Mouse (Mus musculus) erythroid progenitor cell, adult 5-6 weeks (primary cell): ENCODE data around the gene Zfp618. TPM values are rescaled to one million over a fixed set of nuclear protein-coding genes. Genes with fewer than 3 reads are reported as not detected.

ENCODE experiments used
- ATAC-seq: replicated peaks from 2 replicates; pipeline ENCODE4 v1.8.0; 2016; ENCODE audit warnings: moderate number of reproducible peaks, mild to moderate bottlenecking, moderate TSS enrichment, inconsistent platforms; ENCODE audit not compliant: poor library complexity, low FRiP score, severe bottlenecking
- total RNA-seq, 2 experiments: library from RNA; stranded (forward) in 1 of 2; stranded (reverse) in 1 of 2; fragments of 150-400 nt in 1 of 2; fragments of 186-747, 209-891 nt in 1 of 2; gene quantifications; 2 replicates each; pipeline versions ENCODE4 v1.2.3 to v1.2.4; 2015 to 2017; ENCODE audit warnings: low replicate concordance in 2 of 2

The Zfp618 gene
- total RNA-seq, 2 experiments from 2014 or later, result not detected

GRCm38 (mm10) chr4:63124861-63125466 is 159.6 kb downstream of the Zfp618 start:
- ATAC-seq, result no peak

DNA sequence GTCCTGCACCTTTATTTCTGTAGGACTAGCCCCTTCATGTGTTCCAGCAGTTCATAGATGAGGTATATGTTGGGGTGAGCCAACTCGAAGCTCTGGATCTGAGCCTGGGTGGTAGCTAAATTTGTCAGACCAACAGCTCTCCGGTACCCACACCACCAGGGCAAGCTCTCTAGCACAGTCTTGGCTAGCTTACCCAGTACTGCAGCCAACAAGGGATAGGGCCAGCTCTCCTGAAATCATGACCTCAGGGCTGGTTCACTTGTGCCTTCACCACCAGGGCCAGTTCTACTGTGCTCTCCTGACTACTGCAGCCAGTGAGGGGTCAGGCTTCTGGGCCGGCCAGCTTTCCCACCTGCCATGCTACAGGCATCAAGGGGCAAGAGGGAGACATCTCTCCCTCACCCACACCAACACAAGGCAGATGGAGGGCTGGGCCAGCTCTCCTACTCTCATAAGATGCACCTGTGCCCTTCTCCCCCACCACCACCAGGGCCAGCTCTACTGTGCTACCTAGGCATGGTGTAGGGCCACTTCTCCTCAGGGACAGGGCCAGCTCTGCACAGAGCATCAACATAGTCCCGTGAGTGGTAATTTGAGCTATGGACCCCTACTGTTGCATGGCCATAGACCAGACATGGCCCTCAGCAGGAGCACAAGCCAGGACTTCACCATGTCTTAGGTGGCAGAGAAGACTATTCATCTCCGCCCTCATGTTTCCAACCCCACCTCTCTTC is 164.7 kb downstream of the Zfp618 start:
- no peak for ATAC-seq

- no peak for ATAC-seq
Measured at GRCm38 (mm10) chr4:63147268-63147667, 181.9 kb downstream of the Zfp618 start.

- ATAC-seq, result no peak
Measured at GRCm38 (mm10) chr4:63151127-63151526, 185.8 kb downstream of the Zfp618 start.

GRCm38 (mm10) chr4:63154028-63154427 is 188.7 kb downstream of the Zfp618 start:
- ATAC-seq, result no peak

DNA sequence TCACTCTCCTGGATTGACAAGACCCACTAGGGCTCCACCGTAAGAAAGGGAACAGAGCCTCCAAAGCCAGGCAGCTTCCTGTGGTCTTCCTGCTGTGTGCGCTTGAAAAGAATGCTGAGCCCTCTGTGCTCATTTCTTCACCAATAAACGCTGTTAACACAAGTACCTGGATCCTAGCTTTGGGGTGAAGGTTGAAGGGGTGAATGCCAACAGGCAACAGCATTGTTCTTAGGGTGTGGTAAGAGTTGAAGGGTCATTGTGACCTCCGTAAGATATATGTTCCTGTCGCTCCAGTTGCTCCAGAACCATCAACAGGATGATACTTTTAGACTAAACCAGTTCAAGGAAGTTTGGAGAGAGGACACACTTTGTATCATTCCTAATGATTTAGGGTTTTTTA is 189.3 kb downstream of the Zfp618 start, which contains the start of gene Ambp:
Gene Ambp (minus strand): TSS at position 101 of the 400 bp plus-strand sequence.
- ATAC-seq, result no peak

DNA sequence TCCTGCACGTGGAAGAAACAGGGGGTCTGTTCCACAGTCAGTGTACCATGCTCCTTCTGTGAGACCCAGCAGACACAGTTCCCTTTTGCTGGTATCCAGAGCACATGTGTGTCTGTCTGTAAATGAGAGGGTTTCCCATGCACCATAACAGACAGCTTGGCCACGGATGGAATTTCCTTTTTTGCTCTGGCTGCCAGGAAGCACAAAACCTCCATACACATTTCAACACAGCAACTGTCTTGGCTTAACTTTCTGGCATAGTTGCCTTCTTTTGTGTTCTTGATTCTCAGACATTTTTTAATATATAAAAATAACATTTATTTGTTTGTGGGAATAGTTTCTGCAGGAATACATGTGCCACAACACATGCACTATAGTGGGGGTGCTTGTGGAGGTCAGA is 190.2 kb downstream of the Zfp618 start:
- ATAC-seq, result no peak

GRCm38 (mm10) chr4:63156726-63157634 is 191.6 kb downstream of the Zfp618 start:
- no peak for ATAC-seq

GRCm38 (mm10) chr4:63158192-63158591 is 192.8 kb downstream of the Zfp618 start:
- no peak for ATAC-seq

GRCm38 (mm10) chr4:63158961-63159592 is 193.7 kb downstream of the Zfp618 start:
- ATAC-seq, result no peak; the same call in 1 of the 2 replicates

- ATAC-seq, result no peak
Measured at GRCm38 (mm10) chr4:63165636-63166035, 200.3 kb downstream of the Zfp618 start.

- no peak for ATAC-seq
Measured at GRCm38 (mm10) chr4:63166323-63166722, 200.9 kb downstream of the Zfp618 start.

- no peak for ATAC-seq
Measured at GRCm38 (mm10) chr4:63170061-63170460, 204.7 kb downstream of the Zfp618 start.

GRCm38 (mm10) chr4:63171122-63171521 is 205.7 kb downstream of the Zfp618 start:
- ATAC-seq, result no peak

DNA sequence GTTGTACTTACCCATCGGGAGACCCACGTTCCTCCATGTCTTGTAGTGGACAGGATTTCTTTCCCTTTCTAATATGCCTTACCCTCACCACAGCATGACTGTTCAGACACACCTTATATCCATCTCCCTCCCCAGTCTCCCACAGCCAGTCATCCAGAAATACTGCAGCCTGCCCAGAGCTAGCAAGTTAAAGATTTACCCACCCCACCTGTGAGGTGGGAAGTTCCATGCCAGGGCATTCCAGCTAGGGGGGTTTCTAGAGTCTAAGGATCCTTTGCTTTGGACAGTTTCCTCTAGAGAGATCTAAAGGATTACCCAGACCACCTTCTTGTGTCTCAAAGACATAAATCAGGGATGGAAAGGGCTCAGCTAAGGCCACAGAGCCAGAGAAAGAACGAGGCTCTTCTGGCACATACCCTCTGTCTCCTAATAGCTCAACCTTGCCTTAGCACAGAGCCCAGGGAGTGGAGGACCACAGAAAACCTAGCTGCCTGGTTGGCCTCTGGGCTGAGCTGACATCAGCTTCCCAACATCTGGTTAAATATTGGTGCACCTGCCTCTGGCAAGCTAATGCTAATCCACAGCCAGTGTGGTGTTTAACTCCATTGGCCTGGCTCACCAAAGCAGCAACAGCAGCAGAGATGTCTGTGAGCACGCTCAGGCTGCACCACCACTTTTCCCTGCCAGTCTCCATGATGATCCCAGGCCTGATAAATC is 206.8 kb downstream of the Zfp618 start, which contains the start of gene Kif12:
Gene Kif12 (minus strand): TSS at position 163 of the 717 bp plus-strand sequence.
- no peak for ATAC-seq

GRCm38 (mm10) chr4:63181556-63181955 is 216.2 kb downstream of the Zfp618 start:
- ATAC-seq, result no peak

DNA sequence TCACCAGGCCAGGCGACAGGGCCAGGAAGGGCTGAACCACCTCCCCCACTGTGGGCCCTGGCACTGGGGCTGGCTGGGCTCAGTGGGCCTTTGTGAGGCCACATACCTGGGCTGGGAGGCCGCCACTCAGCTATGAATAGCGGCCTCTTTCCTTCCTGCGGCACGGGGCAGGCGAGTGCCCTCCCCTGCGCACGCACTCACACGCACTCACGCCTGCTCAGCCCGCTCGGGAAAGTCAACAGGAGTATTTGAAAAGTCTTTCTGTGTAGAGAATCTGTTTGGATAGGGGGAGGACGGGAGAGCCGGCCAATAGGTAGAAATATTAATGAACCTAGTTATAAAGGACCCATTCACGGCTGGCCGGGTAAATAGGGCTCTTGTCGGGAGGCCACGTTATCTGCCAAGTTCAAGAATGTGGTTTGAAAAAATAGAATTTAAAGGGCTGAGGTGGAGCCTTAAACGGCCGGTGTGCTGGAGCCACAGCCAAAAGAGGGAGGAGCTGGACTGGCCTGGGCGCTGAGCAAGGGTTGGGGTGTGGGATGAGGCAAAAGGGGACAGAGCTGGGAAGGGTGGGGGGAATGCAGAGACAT is 221.0 kb downstream of the Zfp618 start:
- no peak for ATAC-seq
